Mouse (Mus musculus): ENCODE measurements around the gene Btbd6.

Btbd6 gene

GRCm38 (mm10) chr12:113012443-113012842, 36.2 kb downstream of the Btbd6 start:
- no peak for DNase-seq

GRCm38 (mm10) chr12:113013021-113013491, 36.8 kb downstream of the Btbd6 start:
- DNase-seq: no peak

GRCm38 (mm10) chr12:113013604-113014558, 37.6 kb downstream of the Btbd6 start, which contains the start of gene Pacs2:
Gene Pacs2 (plus strand): TSS chr12:113014508.
- peak; percentile 97 for DNase-seq

GRCm38 (mm10) chr12:113014561-113015556, 38.6 kb downstream of the Btbd6 start:
- peak; percentile 67 for DNase-seq

GRCm38 (mm10) chr12:113015956-113016355, 39.7 kb downstream of the Btbd6 start:
- no peak for DNase-seq

GRCm38 (mm10) chr12:113016976-113017375, 40.7 kb downstream of the Btbd6 start:
- DNase-seq: no peak

- no peak for DNase-seq
Observed at GRCm38 (mm10) chr12:113017429-113017984, 41.2 kb downstream of the Btbd6 start.

GRCm38 (mm10) chr12:113018763-113019162, 42.5 kb downstream of the Btbd6 start:
- DNase-seq: no peak

- DNase-seq: no peak
Observed at GRCm38 (mm10) chr12:113021488-113021887, 45.2 kb downstream of the Btbd6 start.

- DNase-seq: no peak
Observed at GRCm38 (mm10) chr12:113023082-113023481, 46.8 kb downstream of the Btbd6 start.

GRCm38 (mm10) chr12:113026557-113026956, 50.3 kb downstream of the Btbd6 start:
- DNase-seq: no peak

- no peak for DNase-seq
Observed at GRCm38 (mm10) chr12:113027495-113027894, 51.2 kb downstream of the Btbd6 start.

- no peak for DNase-seq
Observed at GRCm38 (mm10) chr12:113028067-113028466, 51.8 kb downstream of the Btbd6 start.
